Mouse (Mus musculus) heart, adult 18-20 months (tissue): ENCODE measurements around the gene Myf6. TPM values are rescaled to one million over a fixed set of nuclear protein-coding genes. Genes with fewer than 3 reads are reported as not detected.

ENCODE experiments used
- DNase-seq, 2 experiments: peaks; one replicate each; pipeline ENCODE4 v3.0.0; 2021 to 2022; ENCODE audit warnings: mixed read lengths in 1 of 2
- long read RNA-seq, 2 experiments: library from polyadenylated mRNA; stranded (forward); transcript quantifications; one replicate each; pipeline ENCODE4 v2.0.0; 2021
- total RNA-seq, 2 experiments: library from RNA; stranded (reverse); gene quantifications; 2 replicates each; pipeline ENCODE4 v1.2.3; 2021

Gene Myf6
- not detected for total RNA-seq
- long read RNA-seq, experiment 1, result 0 reads
- long read RNA-seq, experiment 2, result 0 reads

- DNase-seq, result no peak
Measured at GRCm38 (mm10) chr10:107494568-107494967, at the start of gene Myf6. Myf6 (minus strand) TSS chr10:107494737.

- DNase-seq, result no peak
Measured at GRCm38 (mm10) chr10:107543026-107543425, 48.5 kb upstream of the Myf6 start.

- DNase-seq, result no peak
Measured at GRCm38 (mm10) chr10:107528758-107529157, 34.2 kb upstream of the Myf6 start.

GRCm38 (mm10) chr10:107519216-107519615 is 24.7 kb upstream of the Myf6 start:
- DNase-seq, result no peak

GRCm38 (mm10) chr10:107516641-107517040 is 22.1 kb upstream of the Myf6 start:
- DNase-seq, result no peak

- DNase-seq, result no peak
Measured at GRCm38 (mm10) chr10:107514735-107515134, 20.2 kb upstream of the Myf6 start.

- DNase-seq, result no peak
Measured at GRCm38 (mm10) chr10:107506397-107506796, 11.9 kb upstream of the Myf6 start.

- peak; percentile 17 to 29 for DNase-seq
Measured at GRCm38 (mm10) chr10:107503430-107503829, 8.9 kb upstream of the Myf6 start.

- DNase-seq, result no peak
Measured at GRCm38 (mm10) chr10:107502193-107502592, 7.7 kb upstream of the Myf6 start.

- peak; percentile 41 to 50 for DNase-seq
Measured at GRCm38 (mm10) chr10:107499656-107500055, 5.1 kb upstream of the Myf6 start.

GRCm38 (mm10) chr10:107496402-107496801 is 1.9 kb upstream of the Myf6 start:
- DNase-seq, result no peak

- DNase-seq, result no peak
Measured at GRCm38 (mm10) chr10:107493580-107494474, 710 bp downstream of the Myf6 start.

GRCm38 (mm10) chr10:107492867-107493579 is 1.5 kb downstream of the Myf6 start:
- DNase-seq, result peak in 1 of 2 experiments; percentile 9

- no peak for DNase-seq
Measured at GRCm38 (mm10) chr10:107488654-107489315, 5.8 kb downstream of the Myf6 start.

- no peak for DNase-seq
Measured at GRCm38 (mm10) chr10:107486770-107487169, 7.8 kb downstream of the Myf6 start.

GRCm38 (mm10) chr10:107485870-107486269 is 8.7 kb downstream of the Myf6 start, which contains the start of gene Myf5:
Myf5 (minus strand) TSS chr10:107486134.
- DNase-seq, result no peak

- no peak for DNase-seq
Measured at GRCm38 (mm10) chr10:107484050-107484449, 10.5 kb downstream of the Myf6 start.

GRCm38 (mm10) chr10:107473497-107473896 is 21.0 kb downstream of the Myf6 start:
- DNase-seq, result no peak

- DNase-seq, result no peak
Measured at GRCm38 (mm10) chr10:107471712-107472111, 22.8 kb downstream of the Myf6 start.

- DNase-seq, result no peak
Measured at GRCm38 (mm10) chr10:107467819-107468218, 26.7 kb downstream of the Myf6 start.

- DNase-seq, result no peak
Measured at GRCm38 (mm10) chr10:107449496-107450330, 44.8 kb downstream of the Myf6 start.
